Mouse (Mus musculus) lung, adult 2 months (tissue): Measurements from ENCODE around the gene Rpl21.

Experiments used
- CTCF ChIP-seq: fragments of 200-500 bp; IDR thresholded peaks from 2 replicates; pipeline ENCODE4 v1.5.1; 2011; ENCODE audit warnings: mild to moderate bottlenecking, low read length, control low read depth; ENCODE audit not compliant: insufficient read depth
- POLR2A ChIP-seq: fragments of 200-500 bp; IDR thresholded peaks from 2 replicates; pipeline ENCODE4 v1.6.1; 2011; ENCODE audit warnings: low read depth, mild to moderate bottlenecking, control low read depth, low read length, borderline replicate concordance; ENCODE audit errors: extremely low read depth

DNA sequence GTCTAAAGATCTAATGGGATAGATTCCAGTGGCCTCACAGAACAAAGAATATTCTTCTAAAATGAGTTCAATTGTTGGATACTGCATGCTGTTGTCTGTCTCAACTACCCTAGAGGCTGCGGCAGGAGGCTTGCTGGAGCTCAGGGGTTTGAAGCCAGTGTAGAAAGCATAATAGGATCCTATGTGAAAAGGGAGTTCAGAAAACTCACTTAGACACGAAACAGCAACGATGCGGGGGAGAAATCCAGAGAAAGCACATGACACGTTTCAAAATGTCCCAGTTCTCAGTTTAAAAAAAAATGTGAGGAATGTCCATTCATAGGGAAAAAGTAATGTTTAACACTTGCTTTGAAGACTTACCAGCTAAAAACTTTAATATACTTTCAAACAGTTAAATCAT is 9.7 kb upstream of the Rpl21 start:
- no peak for TF ChIP-seq POLR2A
- no peak for TF ChIP-seq CTCF
